Mouse (Mus musculus): ENCODE data around the gene Erf. TPM values are rescaled to one million over a fixed set of nuclear protein-coding genes. Genes with fewer than 3 reads are reported as not detected.

Gene Erf
- polyA plus RNA-seq, 1 experiment from 2014 or later = 3.3 TPM

- Histone ChIP-seq H3K4me1 (peaks cover 65% of the 10 kb centered on the region), H3K9ac (peak overlapping the region; percentile 72), H3K9me3 (no peaks in the 10 kb centered on the region), H3K27me3 (replicated peaks) (no peaks in the 10 kb centered on the region), H3K4me2 (peak overlapping the region; percentile 90), H3K27ac (peak overlapping the region; percentile 99), H3K4me3 (peak overlapping the region; percentile 83), H3K36me3 (replicated peaks) (0 out of 2 replicates have a peak, but pooled peaks cover 3% of the 10 kb centered on the region)
- ATAC-seq (replicated peaks) = peak; percentile 81
- under 1% methylated on average over 56 of the region's 60 CpGs for WGBS
Measured at GRCm38 (mm10) chr7:25278341-25279075, 27.9 kb upstream of the Erf start.

GRCm38 (mm10) chr7:25277998-25278340, 27.4 kb upstream of the Erf start:
- H3K9ac ChIP-seq = peak overlapping the region; percentile 72
- WGBS = 16% methylated on average over 4 of the region's 4 CpGs
- H3K27ac ChIP-seq = peak overlapping the region; percentile 99
- 0 out of 2 replicates have a peak, but pooled peaks cover 3% of the 10 kb centered on the region for H3K36me3 ChIP-seq (replicated peaks)
- peak overlapping the region; percentile 83 for H3K4me3 ChIP-seq
- no peaks in the 10 kb centered on the region for H3K27me3 ChIP-seq (replicated peaks)
- no peaks in the 10 kb centered on the region for H3K9me3 ChIP-seq
- no peak for ATAC-seq (replicated peaks)
- peak overlapping the region; percentile 90 for H3K4me2 ChIP-seq
- peaks cover 62% of the 10 kb centered on the region for H3K4me1 ChIP-seq

- Histone ChIP-seq H3K9ac (peak overlapping the region; percentile 72; the same call in 1 of the 2 replicates), H3K4me3 (peak overlapping the region; percentile 83), H3K27me3 (replicated peaks) (no peaks in the 10 kb centered on the region), H3K27ac (peak overlapping the region; percentile 99; the same call in 1 of the 2 replicates), H3K4me1 (peaks cover 61% of the 10 kb centered on the region), H3K4me2 (peak overlapping the region; percentile 90), H3K9me3 (no peaks in the 10 kb centered on the region), H3K36me3 (replicated peaks) (0 out of 2 replicates have a peak, but pooled peaks cover 3% of the 10 kb centered on the region)
- no peak for ATAC-seq (replicated peaks)
- 93% methylated on average over 4 of the region's 4 CpGs for WGBS
Measured at GRCm38 (mm10) chr7:25277405-25277804, 26.8 kb upstream of the Erf start.

GRCm38 (mm10) chr7:25275555-25276298, 25.2 kb upstream of the Erf start:
- WGBS = 62% methylated on average over 9 of the region's 9 CpGs
- H3K4me1 ChIP-seq = peaks cover 52% of the 10 kb centered on the region
- peak overlapping the region; percentile 10; the same call in 1 of the 2 replicates for H3K4me2 ChIP-seq
- no peak overlapping the region for H3K4me3 ChIP-seq
- 0 out of 2 replicates have a peak, but pooled peaks cover 3% of the 10 kb centered on the region for H3K36me3 ChIP-seq (replicated peaks)
- peak overlapping the region; percentile 23 for H3K9ac ChIP-seq
- no peaks in the 10 kb centered on the region for H3K9me3 ChIP-seq
- ATAC-seq (replicated peaks) = no peak
- no peak overlapping the region for H3K27ac ChIP-seq
- no peaks in the 10 kb centered on the region for H3K27me3 ChIP-seq (replicated peaks)

GRCm38 (mm10) chr7:25274996-25275395, 24.4 kb upstream of the Erf start:
- H3K36me3 ChIP-seq (replicated peaks) = 0 out of 2 replicates have a peak, but pooled peaks cover 3% of the 10 kb centered on the region
- H3K9me3 ChIP-seq = no peaks in the 10 kb centered on the region
- WGBS = 88% methylated on average over 3 of the region's 3 CpGs
- ATAC-seq (replicated peaks) = no peak
- no peak overlapping the region; the same call in 1 of the 2 replicates for H3K9ac ChIP-seq
- H3K4me1 ChIP-seq = peaks cover 52% of the 10 kb centered on the region
- H3K27me3 ChIP-seq (replicated peaks) = no peaks in the 10 kb centered on the region
- H3K4me2 ChIP-seq = no peak overlapping the region
- H3K4me3 ChIP-seq = no peak overlapping the region
- no peak overlapping the region for H3K27ac ChIP-seq

- 71% methylated on average over 5 of the region's 5 CpGs for WGBS
- no peak for ATAC-seq (replicated peaks)
- no peak overlapping the region for H3K4me2 ChIP-seq
- no peak overlapping the region for H3K27ac ChIP-seq
- H3K9me3 ChIP-seq = no peaks in the 10 kb centered on the region
- peaks cover 52% of the 10 kb centered on the region for H3K4me1 ChIP-seq
- H3K9ac ChIP-seq = no peak overlapping the region
- no peaks in the 10 kb centered on the region for H3K27me3 ChIP-seq (replicated peaks)
- H3K4me3 ChIP-seq = no peak overlapping the region
- 0 out of 2 replicates have a peak, but pooled peaks cover 3% of the 10 kb centered on the region for H3K36me3 ChIP-seq (replicated peaks)
Measured at GRCm38 (mm10) chr7:25274571-25274970, 24.0 kb upstream of the Erf start.

- no peaks in the 10 kb centered on the region for H3K9me3 ChIP-seq
- no peaks in the 10 kb centered on the region for H3K27me3 ChIP-seq (replicated peaks)
- no peak overlapping the region for H3K9ac ChIP-seq
- H3K4me2 ChIP-seq = no peak overlapping the region
- ATAC-seq (replicated peaks) = no peak
- 0 out of 2 replicates have a peak, but pooled peaks cover 3% of the 10 kb centered on the region for H3K36me3 ChIP-seq (replicated peaks)
- 92% methylated on average over 22 of the region's 22 CpGs for WGBS
- H3K4me3 ChIP-seq = no peak overlapping the region
- no peak overlapping the region for H3K27ac ChIP-seq
- H3K4me1 ChIP-seq = peaks cover 59% of the 10 kb centered on the region
Measured at GRCm38 (mm10) chr7:25273259-25274241, 23.0 kb upstream of the Erf start.

- WGBS = 89% methylated on average over 38 of the region's 38 CpGs
- H3K27me3 ChIP-seq (replicated peaks) = no peaks in the 10 kb centered on the region
- H3K4me2 ChIP-seq = no peak overlapping the region
- no peak for ATAC-seq (replicated peaks)
- peaks cover 54% of the 10 kb centered on the region for H3K4me1 ChIP-seq
- H3K36me3 ChIP-seq (replicated peaks) = 0 out of 2 replicates have a peak, but pooled peaks cover 3% of the 10 kb centered on the region
- no peak overlapping the region for H3K27ac ChIP-seq
- H3K9ac ChIP-seq = no peak overlapping the region
- H3K4me3 ChIP-seq = no peak overlapping the region
- H3K9me3 ChIP-seq = no peaks in the 10 kb centered on the region
Measured at GRCm38 (mm10) chr7:25272445-25273258, 22.1 kb upstream of the Erf start.

GRCm38 (mm10) chr7:25271651-25272444, 21.3 kb upstream of the Erf start:
- no peaks in the 10 kb centered on the region for H3K9me3 ChIP-seq
- no peak for ATAC-seq (replicated peaks)
- H3K4me3 ChIP-seq = no peak overlapping the region
- no peaks in the 10 kb centered on the region for H3K27me3 ChIP-seq (replicated peaks)
- H3K27ac ChIP-seq = no peak overlapping the region
- peaks cover 53% of the 10 kb centered on the region for H3K4me1 ChIP-seq
- 0 out of 2 replicates have a peak, but pooled peaks cover 3% of the 10 kb centered on the region for H3K36me3 ChIP-seq (replicated peaks)
- 89% methylated on average over 30 of the region's 30 CpGs for whole genome bisulfite sequencing
- no peak overlapping the region for H3K4me2 ChIP-seq
- no peak overlapping the region for H3K9ac ChIP-seq
